Mouse (Mus musculus) erythroblast, embryonic 14.5 days (primary cell): ENCODE data around the gene Cebpg.

Source experiments
- GATA1 ChIP-seq: IDR thresholded peaks from 2 replicates; pipeline ENCODE4 v1.6.1; 2012; ENCODE audit warnings: low read length, inconsistent platforms, mixed read lengths
- TAL1 ChIP-seq: IDR thresholded peaks from 3 replicates; pipeline ENCODE4 v1.6.1; 2012; ENCODE audit warnings: low read length, inconsistent platforms, mixed read lengths

- TF ChIP-seq GATA1, result no peak
- TF ChIP-seq TAL1, result no peak
These were observed 30.1 kb downstream of the Cebpg start for GRCm38 (mm10) chr7:35026276-35026630.
